Mouse (Mus musculus) intestine, embryonic 15.5 days (tissue): ENCODE measurements around the gene Ran. TPM values are rescaled to one million over a fixed set of nuclear protein-coding genes. Genes with fewer than 3 reads are reported as not detected.

ENCODE experiments used
- ATAC-seq: fragments of 200-750 bp; cut with Nextera tagmentation; 2 replicates; pipeline ENCODE4 v1.8.0; 2017; ENCODE audit warnings: moderate TSS enrichment, moderate library complexity
- H3K27ac ChIP-seq: fragments of 300-500 bp; sonication (generic); 2 replicates; pipeline ENCODE4 v1.5.1; 2015; ENCODE audit warnings: mild to moderate bottlenecking, inconsistent platforms
- H3K27me3 ChIP-seq: fragments of 300-500 bp; sonication (generic); replicated peaks from 2 replicates; pipeline ENCODE4 v1.6.1; 2015; ENCODE audit warnings: inconsistent platforms
- H3K36me3 ChIP-seq: fragments of 300-500 bp; sonication (generic); 2 replicates; pipeline ENCODE4 v1.6.1; 2015; ENCODE audit warnings: inconsistent platforms
- H3K4me1 ChIP-seq: fragments of 300-500 bp; sonication (generic); replicated peaks from 2 replicates; pipeline ENCODE4 v1.6.1; 2015; ENCODE audit warnings: inconsistent platforms
- H3K4me2 ChIP-seq: fragments of 300-500 bp; sonication (generic); replicated peaks from 2 replicates; pipeline ENCODE4 v1.6.1; 2015; ENCODE audit warnings: mild to moderate bottlenecking, inconsistent platforms
- H3K4me3 ChIP-seq: fragments of 300-500 bp; sonication (generic); replicated peaks from 2 replicates; pipeline ENCODE4 v1.5.1; 2015; ENCODE audit warnings: inconsistent platforms
- H3K9ac ChIP-seq: fragments of 300-500 bp; sonication (generic); 2 replicates; pipeline ENCODE4 v1.6.1; 2015; ENCODE audit warnings: inconsistent platforms
- H3K9me3 ChIP-seq: fragments of 300-500 bp; sonication (generic); 2 replicates; pipeline ENCODE4 v1.6.1; 2016; ENCODE audit warnings: inconsistent platforms
- WGBS: fragments of 180-500 bp; shearing (Covaris S2); methylation state at CpG from one replicate; pipeline ENCODE4 v1.1.7; 2015; 5-methylcytosine and 5-hydroxymethylcytosine counted together
- polyA plus RNA-seq: library from polyadenylated mRNA; unstranded; fragments of >200 nt; fragmentation: Nextera tagmentation; extraction: Ambion mirVana; gene quantifications from 2 replicates; pipeline ENCODE4 v1.2.1, GENCODE M21; 2015

The Ran gene
- polyA plus RNA-seq, 1 experiment from 2014 or later: 602 TPM

GRCm38 (mm10) chr5:129049372-129049771, 29.5 kb downstream of the Ran start:
- Histone ChIP-seq H3K4me2 (no peak overlapping the region), H3K9ac (no peak overlapping the region), H3K4me3 (no peak overlapping the region), H3K4me1 (no peaks in the 10 kb centered on the region), H3K36me3 (no peaks in the 10 kb centered on the region), H3K9me3 (no peaks in the 10 kb centered on the region), H3K27me3 (peaks cover 5% of the 10 kb centered on the region; the same call in 1 of the 2 replicates), H3K27ac (no peak overlapping the region)
- WGBS: 76% methylated on average over 9 of the region's 9 CpGs
- ATAC-seq: no peak

GRCm38 (mm10) chr5:129051910-129052309, 32.0 kb downstream of the Ran start:
- Histone ChIP-seq H3K9ac (no peak overlapping the region), H3K9me3 (no peaks in the 10 kb centered on the region), H3K36me3 (no peaks in the 10 kb centered on the region), H3K27me3 (peaks cover 5% of the 10 kb centered on the region; the same call in 1 of the 2 replicates), H3K4me3 (no peak overlapping the region), H3K27ac (no peak overlapping the region), H3K4me1 (no peaks in the 10 kb centered on the region), H3K4me2 (no peak overlapping the region)
- ATAC-seq: no peak
- 76% methylated on average over 3 of the region's 3 CpGs for WGBS

- Histone ChIP-seq H3K27me3 (peaks cover 9% of the 10 kb centered on the region; the same call in 1 of the 2 replicates), H3K27ac (no peak overlapping the region), H3K9me3 (no peaks in the 10 kb centered on the region), H3K4me1 (no peaks in the 10 kb centered on the region), H3K36me3 (no peaks in the 10 kb centered on the region), H3K9ac (no peak overlapping the region), H3K4me3 (no peak overlapping the region), H3K4me2 (no peak overlapping the region)
- ATAC-seq: no peak
- 35% methylated on average over 20 of the region's 20 CpGs for WGBS
Measured at GRCm38 (mm10) chr5:129052636-129053355, 32.9 kb downstream of the Ran start.

- Histone ChIP-seq H3K9ac (no peak overlapping the region), H3K27ac (no peak overlapping the region), H3K4me1 (no peaks in the 10 kb centered on the region), H3K4me2 (no peak overlapping the region), H3K27me3 (peaks cover 9% of the 10 kb centered on the region; the same call in 1 of the 2 replicates), H3K4me3 (no peak overlapping the region), H3K9me3 (no peaks in the 10 kb centered on the region), H3K36me3 (no peaks in the 10 kb centered on the region)
- no peak for ATAC-seq
- 75% methylated on average over 9 of the region's 9 CpGs for WGBS
Measured at GRCm38 (mm10) chr5:129054675-129055284, 34.9 kb downstream of the Ran start.

- H3K36me3 ChIP-seq: no peaks in the 10 kb centered on the region
- H3K9me3 ChIP-seq: no peaks in the 10 kb centered on the region
- 0 out of 2 replicates have a peak, but pooled peaks cover 4% of the 10 kb centered on the region for H3K27me3 ChIP-seq
- H3K4me2 ChIP-seq: no peak overlapping the region
- WGBS: 86% methylated on average over 3 of the region's 3 CpGs
- H3K27ac ChIP-seq: no peak overlapping the region
- H3K4me1 ChIP-seq: 0 out of 2 replicates have a peak, but pooled peaks cover 5% of the 10 kb centered on the region
- no peak overlapping the region for H3K4me3 ChIP-seq
- ATAC-seq: no peak
- no peak overlapping the region for H3K9ac ChIP-seq
Measured at GRCm38 (mm10) chr5:129059116-129059515, 39.2 kb downstream of the Ran start.

GRCm38 (mm10) chr5:129061579-129061978, 41.7 kb downstream of the Ran start:
- no peak overlapping the region for H3K4me3 ChIP-seq
- H3K27me3 ChIP-seq: 0 out of 2 replicates have a peak, but pooled peaks cover 4% of the 10 kb centered on the region
- H3K27ac ChIP-seq: no peak overlapping the region
- ATAC-seq: 0 out of 2 replicates have a peak, but pooled peaks have one; percentile 26
- H3K4me2 ChIP-seq: no peak overlapping the region
- peaks cover 8% of the 10 kb centered on the region; the same call in 1 of the 2 replicates for H3K4me1 ChIP-seq
- no peak overlapping the region for H3K9ac ChIP-seq
- no peaks in the 10 kb centered on the region for H3K9me3 ChIP-seq
- 19% methylated on average over 13 of the region's 13 CpGs for WGBS
- no peaks in the 10 kb centered on the region for H3K36me3 ChIP-seq

- WGBS: 7% methylated on average over 21 of the region's 21 CpGs
- Histone ChIP-seq H3K4me3 (0 out of 2 replicates have a peak overlapping the region, but pooled peaks have one; percentile 15), H3K9me3 (no peaks in the 10 kb centered on the region), H3K36me3 (no peaks in the 10 kb centered on the region), H3K27ac (no peak overlapping the region), H3K9ac (no peak overlapping the region), H3K27me3 (no peaks in the 10 kb centered on the region), H3K4me1 (peaks cover 8% of the 10 kb centered on the region; the same call in 1 of the 2 replicates), H3K4me2 (peak overlapping the region; percentile 45)
- peak; percentile 36; the same call in 1 of the 2 replicates for ATAC-seq
Measured at GRCm38 (mm10) chr5:129063037-129063791, 43.3 kb downstream of the Ran start.

GRCm38 (mm10) chr5:129063792-129064087, 43.9 kb downstream of the Ran start:
- Histone ChIP-seq H3K27ac (no peak overlapping the region), H3K9me3 (no peaks in the 10 kb centered on the region), H3K4me2 (peak overlapping the region; percentile 45), H3K4me3 (0 out of 2 replicates have a peak overlapping the region, but pooled peaks have one; percentile 15), H3K9ac (no peak overlapping the region), H3K4me1 (peaks cover 8% of the 10 kb centered on the region; the same call in 1 of the 2 replicates), H3K36me3 (no peaks in the 10 kb centered on the region), H3K27me3 (no peaks in the 10 kb centered on the region)
- WGBS: 36% methylated on average over 8 of the region's 8 CpGs
- ATAC-seq: peak; percentile 18; the same call in 1 of the 2 replicates

- Histone ChIP-seq H3K9me3 (no peaks in the 10 kb centered on the region), H3K27ac (no peak overlapping the region), H3K27me3 (no peaks in the 10 kb centered on the region), H3K4me3 (no peak overlapping the region), H3K4me2 (no peak overlapping the region), H3K9ac (no peak overlapping the region), H3K4me1 (peaks cover 8% of the 10 kb centered on the region; the same call in 1 of the 2 replicates), H3K36me3 (no peaks in the 10 kb centered on the region)
- 61% methylated on average over 11 of the region's 11 CpGs for WGBS
- no peak for ATAC-seq
Measured at GRCm38 (mm10) chr5:129064186-129064585, 44.3 kb downstream of the Ran start.

- H3K4me1 ChIP-seq: peaks cover 8% of the 10 kb centered on the region; the same call in 1 of the 2 replicates
- H3K4me3 ChIP-seq: no peak overlapping the region
- no peaks in the 10 kb centered on the region for H3K9me3 ChIP-seq
- no peak overlapping the region for H3K4me2 ChIP-seq
- H3K9ac ChIP-seq: no peak overlapping the region
- H3K27me3 ChIP-seq: no peaks in the 10 kb centered on the region
- no peaks in the 10 kb centered on the region for H3K36me3 ChIP-seq
- H3K27ac ChIP-seq: no peak overlapping the region
- no peak for ATAC-seq
- 80% methylated on average over 12 of the region's 12 CpGs for WGBS
Measured at GRCm38 (mm10) chr5:129065301-129065700, 45.4 kb downstream of the Ran start.

GRCm38 (mm10) chr5:129065946-129066345, 46.1 kb downstream of the Ran start:
- Histone ChIP-seq H3K27me3 (no peaks in the 10 kb centered on the region), H3K9me3 (no peaks in the 10 kb centered on the region), H3K4me3 (no peak overlapping the region), H3K4me2 (no peak overlapping the region), H3K36me3 (no peaks in the 10 kb centered on the region), H3K9ac (no peak overlapping the region), H3K4me1 (peaks cover 8% of the 10 kb centered on the region; the same call in 1 of the 2 replicates), H3K27ac (no peak overlapping the region)
- ATAC-seq: no peak
- WGBS: 73% methylated on average over 9 of the region's 9 CpGs
